In genomic region chr4:33303057-33303456, GRCm38 (mm10) we compare ENCODE assay signal across 31 mouse cellular contexts. TPM values are rescaled to one million over a fixed set of nuclear protein-coding genes. Genes with fewer than 3 reads are reported as not detected.
DNase-seq lines count a peak whose midpoint lies in the region; ATAC-seq and TF ChIP-seq lines count a peak whose summit lies in the region.
"Had no signal": no experiment of that assay in that cellular context is flagged by ENCODE, and none has a peak within 500 bp of the region (broad histone marks: within the 10 kb centered on the region; RNA-seq: fewer than 3 reads in every experiment).

No protein-coding gene starts in this region.

- H3K4me2 ChIP-seq in lung, postnatal 0 days (replicated peaks; ENCODE audit: low read depth, low read length): no peak overlapping the region
- H3K4me2 ChIP-seq: embryonic facial prominence, embryonic 15.5 days; forebrain, embryonic 15.5 days; limb, embryonic 12.5 days; liver, embryonic 11.5 days; midbrain, embryonic 11.5 days; neural tube, embryonic 12.5 days; stomach, embryonic 15.5 days had no signal

- H3K27ac ChIP-seq in layer of hippocampus, adult 2 months: no peak overlapping the region
- H3K27ac ChIP-seq in lung, postnatal 0 days (ENCODE audit: low read length): no peak overlapping the region
- H3K27ac ChIP-seq: embryonic facial prominence, embryonic 10.5 days; embryonic facial prominence, embryonic 15.5 days; forebrain, embryonic 15.5 days; hindbrain, embryonic 10.5 days; left cerebral cortex, adult 2 months; limb, embryonic 12.5 days; neural tube, embryonic 12.5 days; stomach, embryonic 15.5 days had no signal

- H3K4me1 ChIP-seq in lung, postnatal 0 days (ENCODE audit: insufficient read depth, low read depth, low read length): no peaks in the 10 kb centered on the region
- H3K4me1 ChIP-seq: embryonic facial prominence, embryonic 10.5 days; embryonic facial prominence, embryonic 15.5 days; forebrain, embryonic 15.5 days; hindbrain, embryonic 10.5 days; limb, embryonic 12.5 days; neural tube, embryonic 12.5 days; stomach, embryonic 15.5 days had no signal

- H3K9me3 ChIP-seq in lung, postnatal 0 days (ENCODE audit: low read length): no peaks in the 10 kb centered on the region
- H3K9me3 ChIP-seq: embryonic facial prominence, embryonic 15.5 days; forebrain, embryonic 15.5 days; stomach, embryonic 15.5 days had no signal

- 94% methylated on average over 1 of the region's 1 CpGs for WGBS in lung, postnatal 0 days

- no peak overlapping the region for H3K4me3 ChIP-seq in layer of hippocampus, adult 2 months
- H3K4me3 ChIP-seq in lung, postnatal 0 days (ENCODE audit: low read depth, low read length): no peak overlapping the region
- H3K4me3 ChIP-seq: embryonic facial prominence, embryonic 10.5 days; embryonic facial prominence, embryonic 15.5 days; forebrain, embryonic 15.5 days; hindbrain, embryonic 10.5 days; left cerebral cortex, adult 2 months; limb, embryonic 12.5 days; myocyte; neural tube, embryonic 12.5 days; stomach, embryonic 15.5 days had no signal

- no peak for TF ChIP-seq EP300 in lung, postnatal 0 days (IDR thresholded peaks at IDR 0.05)

- DNase-seq in layer of hippocampus, adult 2 months (ENCODE audit: low spot score in 2 of 2): no peak
- DNase-seq in layer of hippocampus, adult 11-12 months (ENCODE audit: low spot score): no peak
- DNase-seq in lung, postnatal 0 days (ENCODE audit: low spot score): no peak
- no peak for DNase-seq in lung, postnatal 4 days
- DNase-seq in spleen, adult 18-20 months: no peak
- DNase-seq in urinary bladder, postnatal 25 days (ENCODE audit: low spot score): no peak
- DNase-seq: adrenal gland, postnatal 25 days; cerebellum, adult 2 months; cerebellum, postnatal 25 days; gastrocnemius, postnatal 36 days; heart, postnatal 14 days; kidney, adult 9 months; kidney, postnatal 14 days; thymus, postnatal 14 days had no signal

- peak; percentile 11; the same call in 1 of the 2 replicates for TF ChIP-seq CTCF in layer of hippocampus, adult 2 months (conservative IDR thresholded peaks at IDR 0.05)
- peak; percentile 24; the same call in 1 of the 2 replicates for TF ChIP-seq CTCF in lung, postnatal 0 days (IDR thresholded peaks at IDR 0.05)

- no peak for ATAC-seq in lung, postnatal 0 days
- ATAC-seq in megakaryocyte progenitor cell, adult 5-6 weeks (replicated peaks; ENCODE audit: poor library complexity): peak; percentile 64
- no peak for ATAC-seq in inflammation-experienced regulatory T-cells, adult 6 months
- ATAC-seq: CD4-positive, CD25-positive, alpha-beta regulatory T cell, adult 4 months; forebrain, embryonic 15.5 days; hindbrain, embryonic 16.5 days; intestine, embryonic 16.5 days; midbrain, embryonic 16.5 days had no signal

- no peak overlapping the region for H3K9ac ChIP-seq in lung, postnatal 0 days (replicated peaks; ENCODE audit: low read depth)
- H3K9ac ChIP-seq: embryonic facial prominence, embryonic 15.5 days; forebrain, embryonic 15.5 days; limb, embryonic 12.5 days; neural tube, embryonic 12.5 days; stomach, embryonic 15.5 days had no signal

- no peaks in the 10 kb centered on the region for H3K27me3 ChIP-seq in lung, postnatal 0 days (replicated peaks; ENCODE audit: insufficient read depth, low read length)
- H3K27me3 ChIP-seq: embryonic facial prominence, embryonic 15.5 days; forebrain, embryonic 15.5 days; limb, embryonic 12.5 days; neural tube, embryonic 12.5 days; stomach, embryonic 15.5 days had no signal

- H3K36me3 ChIP-seq in lung, postnatal 0 days (ENCODE audit: insufficient read depth, low read length): no peaks in the 10 kb centered on the region
- H3K36me3 ChIP-seq: embryonic facial prominence, embryonic 10.5 days; embryonic facial prominence, embryonic 15.5 days; forebrain, embryonic 15.5 days; hindbrain, embryonic 10.5 days; limb, embryonic 12.5 days; neural tube, embryonic 12.5 days; stomach, embryonic 15.5 days had no signal

RNA-seq across cellular contexts. Expression of gene Rngtt, which starts 7.1 kb away (rescaled TPM):
- 10 to 100 TPM; 29.4 to 30.0 TPM for total RNA-seq in layer of hippocampus, adult 2 months (2021)
- polyA plus RNA-seq in lung, postnatal 0 days (2015; fragmentation: Nextera tagmentation; extraction: Ambion mirVana): 9.4 and 10.5 TPM in 2 replicates
- 26.5 and 30.9 TPM in 2 replicates for total RNA-seq in megakaryocyte progenitor cell, adult 5-6 weeks (2015)
- total RNA-seq in megakaryocyte progenitor cell, adult 5-6 weeks (2017): 30.6 and 45.3 TPM in 2 replicates
- polyA plus RNA-seq in inflammation-experienced regulatory T-cells, adult 6 months (2017; shearing (Covaris generic)): 10 to 100 TPM; 59.7 to 63.1 (median 61.0) TPM

RNA-seq across cellular contexts. Expression of gene Pnrc1, which starts 13.1 kb away (rescaled TPM):
- total RNA-seq in layer of hippocampus, adult 2 months (2021): 100 to 1,000 TPM; 144 to 145 TPM
- 153 and 169 TPM in 2 replicates for polyA plus RNA-seq in lung, postnatal 0 days (2015; fragmentation: Nextera tagmentation; extraction: Ambion mirVana)
- total RNA-seq in megakaryocyte progenitor cell, adult 5-6 weeks (2015): 155 and 182 TPM in 2 replicates
- total RNA-seq in megakaryocyte progenitor cell, adult 5-6 weeks (2017): 91.2 and 96.2 TPM in 2 replicates
- 10 to 100 TPM; 55.0 to 86.9 (median 86.3) TPM for polyA plus RNA-seq in inflammation-experienced regulatory T-cells, adult 6 months (2017; shearing (Covaris generic))
